Mouse (Mus musculus) urinary bladder, postnatal 10 days (tissue): ENCODE measurements around the gene Rerg.

Experiments
- DNase-seq: peaks from one replicate; pipeline ENCODE4 v3.0.0; 2022; ENCODE audit warnings: low spot score

Rerg gene

DNA sequence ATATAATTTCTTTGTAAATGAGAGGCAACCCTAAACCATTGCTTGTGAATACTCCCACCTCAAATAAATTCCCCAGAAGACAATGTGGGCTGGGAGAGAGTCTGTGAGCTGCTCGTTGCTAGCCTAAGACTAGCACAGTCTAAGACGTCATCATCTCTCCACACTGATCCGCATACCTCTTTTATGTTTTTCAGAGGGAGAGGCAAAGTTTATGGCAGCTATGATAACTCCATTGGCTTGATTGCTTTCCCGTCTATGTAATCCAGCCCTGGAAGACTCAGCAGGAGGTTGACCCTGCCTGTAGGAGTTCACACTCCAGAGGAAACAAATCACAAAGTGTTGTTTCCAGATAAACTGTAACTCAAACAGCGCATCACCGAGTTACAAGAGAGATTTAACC, 38.9 kb downstream of the Rerg start:
- DNase-seq = no peak

GRCm38 (mm10) chr6:137126861-137127260, 43.4 kb downstream of the Rerg start:
- DNase-seq = no peak

DNA sequence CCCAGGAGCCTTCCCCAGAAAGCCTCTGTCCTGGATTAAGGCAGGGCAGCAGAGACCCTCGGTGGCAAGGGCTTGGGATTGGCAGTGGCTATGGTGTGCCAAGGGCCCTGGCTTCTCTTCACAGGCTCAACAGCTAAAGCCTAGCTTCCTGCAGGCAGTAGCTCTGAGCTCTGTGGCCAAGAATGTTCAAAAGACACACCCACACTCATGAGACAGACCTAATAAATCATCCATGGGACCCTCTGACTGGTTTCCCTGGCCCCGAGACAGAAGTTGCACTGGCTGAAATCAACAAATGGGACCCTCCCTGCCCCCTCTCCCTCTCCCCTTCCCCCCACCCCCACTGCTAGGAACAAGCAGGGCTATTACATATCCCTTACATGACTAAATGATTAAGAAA, 44.1 kb downstream of the Rerg start:
- DNase-seq = no peak

- no peak for DNase-seq
Observed at GRCm38 (mm10) chr6:137125433-137125832, 44.9 kb downstream of the Rerg start.

DNA sequence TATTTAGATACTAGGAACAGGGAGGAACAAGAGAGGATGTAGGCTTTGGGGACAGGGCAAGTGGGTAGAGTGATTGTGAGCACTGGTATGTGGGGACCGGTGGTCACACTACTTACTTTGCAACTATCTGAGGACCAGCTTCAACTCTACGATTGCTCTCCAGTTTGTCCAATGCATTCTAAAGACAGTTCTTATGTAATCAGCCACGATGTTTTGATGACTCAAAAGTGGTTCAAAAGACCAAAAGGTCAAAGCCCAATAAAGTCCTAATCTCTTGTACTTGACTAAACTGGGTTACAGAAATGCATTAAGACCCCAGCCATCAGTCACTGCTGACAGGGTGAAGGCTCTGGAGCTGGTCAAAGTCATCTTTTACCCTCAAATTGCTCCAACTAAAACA, 45.3 kb downstream of the Rerg start:
- DNase-seq = no peak

DNA sequence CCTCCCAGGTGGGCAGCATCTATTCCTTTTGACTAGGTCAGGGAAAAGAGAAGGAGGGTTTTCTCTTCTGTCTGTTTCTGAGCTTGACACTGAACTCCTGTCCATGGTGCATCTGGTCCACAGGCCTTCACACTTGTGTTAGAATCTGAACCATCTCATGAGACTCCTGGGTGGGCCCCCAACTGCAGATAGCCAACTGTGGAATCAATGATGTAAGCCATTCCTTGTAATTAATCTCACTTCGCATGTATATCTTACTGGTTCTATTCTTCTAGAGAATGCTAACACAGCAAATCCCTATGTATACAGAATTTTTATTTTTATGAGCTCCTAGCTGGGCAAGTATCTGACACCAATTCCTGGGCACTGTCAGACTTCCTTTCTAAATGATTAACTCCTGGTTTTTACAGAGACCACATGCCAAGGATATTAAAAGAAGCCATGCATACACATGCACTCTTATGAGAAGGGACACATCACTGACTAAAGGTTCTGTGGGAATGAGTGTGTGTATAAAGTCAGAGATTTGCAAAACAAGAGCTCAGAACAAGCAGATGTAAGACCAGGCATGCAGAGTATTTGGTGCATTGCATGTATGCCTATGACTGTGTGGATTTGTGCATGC, 53.3 kb downstream of the Rerg start:
- DNase-seq = no peak

DNA sequence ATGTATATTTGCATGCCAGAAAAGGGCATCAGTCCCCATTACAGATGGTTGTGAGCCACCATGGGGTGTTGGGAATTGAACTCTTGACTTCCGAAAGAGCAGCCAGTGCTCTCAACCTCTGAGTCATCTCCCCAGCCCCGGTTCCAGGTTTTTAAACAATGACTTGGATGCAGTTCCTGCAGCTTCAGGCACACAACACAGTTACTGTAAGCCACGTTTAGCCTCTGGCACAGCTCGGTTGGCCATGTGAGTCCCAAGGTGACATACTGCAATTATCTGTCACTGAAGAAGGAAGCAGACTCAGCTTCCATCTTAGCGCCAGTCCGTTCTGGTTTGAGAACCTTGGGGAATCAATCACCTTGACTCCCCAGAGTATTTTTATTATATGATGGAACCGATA, 55.4 kb downstream of the Rerg start:
- DNase-seq = no peak

GRCm38 (mm10) chr6:137111266-137111813, 59.0 kb downstream of the Rerg start:
- no peak for DNase-seq

DNA sequence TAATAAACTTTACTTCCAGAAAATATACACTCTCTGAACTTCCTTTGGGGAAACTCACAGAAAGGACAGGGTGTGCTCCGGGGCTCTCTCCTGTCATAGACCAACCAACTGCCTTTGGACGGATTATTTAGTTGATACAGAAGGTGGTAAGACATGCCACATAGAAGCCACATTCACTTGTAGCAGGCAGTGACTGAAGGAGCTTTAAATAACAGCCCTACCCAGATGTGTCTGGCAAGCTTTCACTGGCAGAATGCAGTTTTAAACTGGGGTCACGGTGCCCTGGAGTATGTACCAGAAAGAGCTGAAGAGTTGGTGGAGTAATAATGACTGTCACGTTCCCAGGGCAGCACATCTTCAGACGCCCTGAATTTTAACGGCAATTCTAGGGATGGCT, 59.5 kb downstream of the Rerg start:
- no peak for DNase-seq

DNA sequence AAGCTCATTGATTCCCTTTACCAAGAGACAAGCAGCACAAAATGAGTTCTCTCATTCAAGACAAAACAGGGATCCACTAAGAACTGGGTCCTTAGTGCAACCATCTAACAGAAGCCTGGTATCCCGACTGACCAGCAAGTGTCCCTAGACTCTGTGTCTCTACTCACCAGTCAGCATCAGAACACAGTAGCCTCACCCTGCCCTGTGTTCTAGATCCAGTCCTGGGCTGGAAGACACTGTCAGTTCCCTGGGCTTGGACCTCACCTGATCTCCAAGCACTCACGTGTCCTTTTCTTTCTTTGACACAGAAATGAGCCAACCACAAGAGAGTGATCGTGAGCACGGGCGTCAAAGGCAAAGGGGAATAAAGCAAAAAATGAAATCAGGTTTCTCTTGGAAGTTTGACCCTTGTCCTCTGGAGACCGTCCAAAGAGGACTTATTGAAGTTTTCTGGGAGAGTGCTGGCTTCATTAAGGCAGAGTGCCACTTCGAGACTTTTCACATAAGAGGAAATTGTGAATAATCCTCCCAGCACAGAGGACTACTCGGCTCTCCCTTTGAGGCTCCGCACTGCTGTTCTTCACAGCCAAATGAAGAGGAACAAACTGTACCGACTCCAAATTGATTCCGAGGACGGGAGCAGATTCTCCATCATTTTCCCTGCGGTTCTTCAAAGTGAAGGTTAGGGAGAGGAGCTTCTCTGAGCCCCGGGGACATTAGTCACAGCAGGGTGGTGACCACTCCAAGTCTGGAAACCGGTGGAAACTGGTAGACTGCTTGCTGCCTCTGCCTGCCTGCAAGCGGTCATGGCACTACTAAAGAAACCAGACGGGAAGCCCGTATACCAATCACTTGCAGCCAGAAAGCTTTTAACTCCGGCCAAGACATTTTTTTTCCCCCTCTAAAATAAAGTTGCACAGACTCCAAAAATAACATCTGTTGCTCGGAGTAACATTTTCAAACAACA, 60.2 kb downstream of the Rerg start:
- no peak for DNase-seq

DNA sequence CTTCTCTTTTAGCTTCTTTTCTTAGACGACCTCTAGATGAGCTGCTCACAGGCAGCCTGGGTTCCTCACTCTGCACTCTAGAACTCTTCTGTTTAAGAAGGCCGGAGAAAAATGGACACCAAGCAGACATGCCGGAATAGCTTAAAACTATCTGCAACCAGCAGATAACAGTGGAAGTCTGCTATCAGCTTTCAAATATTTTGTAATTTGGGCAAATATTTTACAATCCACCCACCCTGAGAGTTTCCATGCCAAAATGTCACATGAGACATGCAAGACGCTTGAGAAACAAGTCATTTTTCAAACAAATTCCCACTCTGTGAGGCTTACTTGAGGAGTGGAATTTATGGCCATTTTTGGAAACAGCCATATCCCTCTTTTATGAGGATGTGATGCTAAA, 65.0 kb downstream of the Rerg start:
- no peak for DNase-seq

GRCm38 (mm10) chr6:137102662-137103179, 67.6 kb downstream of the Rerg start:
- no peak for DNase-seq

DNA sequence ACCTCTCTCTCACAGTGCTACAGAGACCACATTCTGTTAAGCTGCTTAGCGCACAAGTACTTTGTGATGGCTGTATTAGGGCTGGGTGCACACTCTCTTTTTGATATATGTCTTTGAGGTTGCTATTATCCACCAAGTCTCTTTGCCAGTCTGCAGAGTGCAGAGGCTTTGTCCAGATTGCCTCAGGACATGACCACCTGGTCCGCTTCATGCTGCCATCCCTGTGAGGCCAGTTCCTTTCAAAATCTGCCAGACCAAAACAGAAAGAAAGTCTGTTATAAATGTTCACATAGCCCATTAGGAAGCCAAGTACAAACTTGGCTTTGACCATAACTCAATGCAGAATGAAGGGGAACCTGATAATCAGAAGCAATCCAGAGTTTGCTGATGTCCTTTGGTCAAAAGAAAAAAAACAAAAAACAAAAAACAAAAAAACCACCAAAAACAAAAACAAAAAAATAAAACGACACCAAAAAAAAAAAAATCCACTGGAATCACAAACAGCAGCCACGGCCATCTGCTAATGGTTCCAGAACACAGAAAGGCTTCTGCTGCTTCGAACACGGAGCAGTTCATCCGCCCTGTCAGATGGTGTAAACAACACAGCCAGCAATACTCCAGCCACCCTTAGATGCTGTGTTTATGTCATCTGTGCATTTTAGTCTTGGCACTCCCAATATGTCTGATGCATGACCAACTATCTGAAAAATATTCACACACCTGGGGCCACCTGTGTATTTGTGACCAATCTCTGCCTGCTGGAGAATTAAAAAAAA, 68.2 kb downstream of the Rerg start:
- DNase-seq = no peak

- no peak for DNase-seq
Observed at GRCm38 (mm10) chr6:137100259-137100658, 70.0 kb downstream of the Rerg start.

DNA sequence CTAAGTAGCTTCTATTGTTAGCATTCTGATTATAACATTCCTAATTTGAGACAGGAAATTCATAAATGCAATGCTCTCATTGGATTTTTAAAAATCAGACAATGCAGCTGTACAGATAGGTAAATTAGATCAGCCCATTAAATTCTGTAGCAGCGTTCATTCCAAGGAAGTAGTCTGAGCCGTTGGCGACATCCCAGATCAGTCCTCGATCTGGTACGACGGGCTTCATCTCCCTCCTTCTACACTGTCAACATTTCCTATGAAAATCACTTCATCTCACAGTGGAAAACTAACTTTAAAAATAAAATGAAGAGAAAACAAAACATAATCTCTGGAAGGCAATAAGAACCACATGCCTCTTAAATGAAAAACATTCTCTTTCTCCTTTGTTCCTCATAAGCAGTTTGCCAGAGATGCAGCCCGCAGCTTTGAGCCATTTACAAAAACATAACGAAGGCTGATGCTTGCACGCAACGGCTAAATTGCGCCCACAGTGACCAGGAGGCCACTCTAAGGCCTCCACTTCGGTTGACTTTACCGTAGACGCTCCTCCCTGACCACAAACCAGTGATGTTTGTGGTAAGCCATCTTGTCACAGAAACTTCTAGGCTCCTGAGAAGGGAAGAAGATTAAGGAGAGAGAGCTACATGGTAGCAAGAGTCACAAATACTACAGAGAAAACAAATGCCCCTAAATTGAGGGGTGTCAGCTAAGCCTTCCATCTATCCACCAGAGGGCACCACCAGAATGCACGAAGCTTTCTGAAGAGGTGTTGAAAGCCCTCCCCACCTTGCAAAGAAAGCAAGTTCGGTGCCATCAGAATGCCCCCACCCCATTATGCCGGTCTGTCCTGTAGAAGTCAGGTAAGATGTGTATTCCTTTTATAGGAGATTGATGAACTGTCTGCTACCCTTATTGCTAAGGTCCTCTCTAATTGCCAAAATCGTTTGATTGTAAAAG, 71.8 kb downstream of the Rerg start:
- no peak for DNase-seq

DNA sequence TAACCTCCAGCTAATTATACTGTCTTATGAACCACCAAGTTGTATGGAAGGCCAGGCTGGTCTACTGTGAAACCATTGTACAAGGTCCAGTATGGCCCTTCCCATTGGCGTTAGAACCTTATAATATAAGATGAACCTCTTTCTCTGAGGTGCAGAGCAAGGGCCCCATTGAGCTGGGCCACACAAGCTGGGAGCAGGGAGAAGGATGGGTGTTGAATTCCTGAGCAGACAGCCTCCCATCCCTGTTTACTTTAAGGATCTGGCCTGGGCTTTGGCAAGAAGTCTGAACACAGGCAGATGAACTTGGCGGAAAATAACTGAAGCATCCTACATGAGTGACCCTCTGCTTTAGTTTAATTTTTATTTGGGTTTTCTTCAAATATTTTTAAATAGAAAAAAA, 75.8 kb downstream of the Rerg start:
- no peak for DNase-seq

DNA sequence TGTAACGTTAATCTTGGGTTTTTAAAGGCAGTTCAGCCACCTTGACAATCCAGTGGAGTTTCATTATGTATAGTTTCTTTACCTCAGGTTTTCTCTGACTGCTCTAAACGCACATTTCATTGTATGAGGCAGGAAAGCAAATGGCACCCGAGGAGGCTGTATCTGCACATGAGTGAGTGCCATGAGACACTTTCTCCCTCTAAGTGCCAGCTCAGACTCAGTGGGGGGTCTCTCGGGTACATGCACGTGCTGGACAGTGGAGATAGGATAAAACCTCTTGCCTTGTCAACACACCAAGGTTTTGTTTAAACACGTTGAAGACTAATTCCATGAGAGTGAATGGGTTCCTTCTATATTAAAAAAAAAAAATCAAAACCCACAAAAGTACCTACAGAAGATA, 81.8 kb downstream of the Rerg start:
- no peak for DNase-seq

DNA sequence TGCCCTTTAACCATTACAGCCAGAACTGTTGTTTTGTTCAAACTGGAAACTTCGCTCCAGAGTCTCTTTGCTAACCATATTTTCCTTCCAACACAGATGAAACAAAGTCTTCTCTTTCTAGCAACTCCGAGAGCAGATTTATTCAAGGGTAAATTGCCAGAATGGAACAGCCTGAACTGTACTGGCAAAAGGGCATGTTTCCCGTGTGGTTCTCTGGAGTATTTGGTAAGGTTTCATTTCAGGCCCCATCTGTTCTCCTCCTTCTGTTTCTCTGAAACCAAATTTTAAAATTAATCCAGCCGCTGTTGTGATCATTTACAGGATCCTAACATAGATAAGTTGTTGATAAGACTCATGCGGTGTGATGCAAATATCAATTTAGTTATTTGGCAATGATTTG, 82.3 kb downstream of the Rerg start:
- DNase-seq = no peak

- DNase-seq = no peak
Observed at GRCm38 (mm10) chr6:137087470-137087869, 82.8 kb downstream of the Rerg start.

DNA sequence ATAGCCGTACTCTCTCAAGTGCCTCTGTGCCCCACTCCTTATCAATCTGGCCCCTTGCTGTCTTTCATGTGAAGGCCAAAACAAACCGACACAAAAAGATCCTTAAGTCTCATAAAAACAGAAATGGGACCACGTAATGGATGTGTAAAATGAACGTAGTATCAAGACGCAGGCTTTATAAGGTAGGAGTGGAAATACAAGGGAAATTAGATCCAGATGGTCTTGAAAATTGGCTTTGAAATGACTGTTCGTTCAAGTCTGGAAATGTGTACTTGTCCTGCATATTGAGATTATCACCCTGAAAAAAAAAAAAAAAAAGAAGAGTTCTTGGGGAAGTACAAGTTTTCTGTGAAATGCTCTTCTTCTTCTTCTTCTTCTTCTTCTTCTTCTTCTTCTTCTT, 90.6 kb downstream of the Rerg start:
- no peak for DNase-seq

- DNase-seq = no peak
Observed at GRCm38 (mm10) chr6:137076731-137077130, 93.6 kb downstream of the Rerg start.
